Mouse (Mus musculus): ENCODE data around the gene Mfsd4b1. TPM values are rescaled to one million over a fixed set of nuclear protein-coding genes. Genes with fewer than 3 reads are reported as not detected.

Mfsd4b1 gene
- polyA plus RNA-seq, 1 experiment from 2014 or later = 12.0 TPM

Other genes with a start within 250 kb of the Mfsd4b1 start
- 4.9 and 5.1 TPM in 2 replicates for gene Mfsd4b4, start 126.0 kb downstream of the Mfsd4b1 start, polyA plus RNA-seq (2015; fragmentation: Nextera tagmentation; extraction: Ambion mirVana)
- gene Mfsd4b2, start 98.3 kb downstream of the Mfsd4b1 start, polyA plus RNA-seq (2015; fragmentation: Nextera tagmentation; extraction: Ambion mirVana) = not detected in 2 replicates
- gene Mfsd4b3, start 65.1 kb downstream of the Mfsd4b1 start, polyA plus RNA-seq (2015; fragmentation: Nextera tagmentation; extraction: Ambion mirVana) = 3.6 and 4.0 TPM in 2 replicates
- gene Mfsd4b5, start 38.6 kb downstream of the Mfsd4b1 start, polyA plus RNA-seq (2015; fragmentation: Nextera tagmentation; extraction: Ambion mirVana) = 7.0 and 7.5 TPM in 2 replicates
- 9.6 and 10.3 TPM in 2 replicates for gene Slc16a10, start 117.0 kb upstream of the Mfsd4b1 start, polyA plus RNA-seq (2015; fragmentation: Nextera tagmentation; extraction: Ambion mirVana)
- gene Rpf2, start 221.8 kb upstream of the Mfsd4b1 start, polyA plus RNA-seq (2015; fragmentation: Nextera tagmentation; extraction: Ambion mirVana) = 61.1 and 71.0 TPM in 2 replicates
- 103 and 106 TPM in 2 replicates for gene Gtf3c6, start 232.8 kb upstream of the Mfsd4b1 start, polyA plus RNA-seq (2015; fragmentation: Nextera tagmentation; extraction: Ambion mirVana)

Data from kidney, embryonic 16.5 days (tissue).